Mouse (Mus musculus) R1 (cell line): ENCODE data around the gene Olfr44.
A peak's percentile ranks its signal among the peaks of the same experiment; 100 is the strongest.

Experiments
- DNase-seq: peaks from one replicate; pipeline ENCODE4 v3.0.0-alpha.2; 2018; ENCODE audit warnings: low read depth, low spot score

The Olfr44 gene

GRCm38 (mm10) chr9:39493895-39494294 lies at the start of gene Olfr44:
Gene Olfr44 (minus strand): TSS chr9:39493995.
- DNase-seq, result no peak

- no peak for DNase-seq
Observed at GRCm38 (mm10) chr9:39523616-39524285, 30.0 kb upstream of the Olfr44 start.

- DNase-seq, result no peak
Observed at GRCm38 (mm10) chr9:39518595-39518994, 24.8 kb upstream of the Olfr44 start.

- DNase-seq, result no peak
Observed at GRCm38 (mm10) chr9:39515531-39515930, 21.7 kb upstream of the Olfr44 start, which contains the start of gene Olfr957. Gene Olfr957 (minus strand): TSS chr9:39515809.

- no peak for DNase-seq
Observed at GRCm38 (mm10) chr9:39509412-39509811, 15.6 kb upstream of the Olfr44 start.

- peak; percentile 65 for DNase-seq
Observed at GRCm38 (mm10) chr9:39508998-39509397, 15.2 kb upstream of the Olfr44 start.

GRCm38 (mm10) chr9:39471844-39472243 lies 22.0 kb downstream of the Olfr44 start, which contains the start of gene Olfr955:
Gene Olfr955 (minus strand): TSS chr9:39471944.
- DNase-seq, result no peak

- no peak for DNase-seq
Observed at GRCm38 (mm10) chr9:39456401-39456800, 37.4 kb downstream of the Olfr44 start, which contains the start of gene Olfr954. Gene Olfr954 (plus strand): TSS chr9:39456701.
